Mouse (Mus musculus): ENCODE measurements around the gene Syt5. TPM values are rescaled to one million over a fixed set of nuclear protein-coding genes. Genes with fewer than 3 reads are reported as not detected.
A peak's percentile ranks its signal among the peaks of the same experiment; 100 is the strongest.
"Not testable (repeated sequence)": the region's sequence is repeated elsewhere in the genome, so short reads cannot be mapped to it uniquely, and the experiment has no call there.

Syt5 gene
- 3.0 and 8.7 TPM in 2 replicates for total RNA-seq (2012; rRNA removed)

DNA sequence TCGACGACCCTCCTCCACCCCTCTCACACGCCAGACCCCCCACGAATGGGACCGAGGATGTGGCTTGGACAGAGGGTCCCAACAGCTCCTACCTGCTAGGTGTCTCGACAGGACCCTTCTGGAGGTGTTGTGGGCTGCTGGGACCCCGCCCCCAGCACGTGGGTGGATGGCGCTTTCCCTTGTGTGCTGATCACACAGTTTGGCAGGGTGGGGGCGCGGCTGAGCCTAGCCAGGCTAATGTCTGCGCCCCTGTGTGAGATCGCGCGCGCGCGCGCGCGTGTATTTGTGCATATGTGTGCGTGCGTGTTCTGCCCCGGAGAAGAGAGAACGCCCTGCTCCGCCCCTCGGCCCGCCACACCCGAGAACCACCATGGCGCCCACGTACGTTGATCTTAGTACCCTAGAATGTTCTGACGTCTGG is at the start of gene Syt5:
Gene Syt5 (minus strand): TSS at position 321 of the 421 bp plus-strand sequence.
- no peak within 1 kb of the TSS for H3K27ac ChIP-seq (ENCODE audit: insufficient read depth, low read depth, low read length, poor library complexity, severe bottlenecking)
- DNase-seq (ENCODE audit: low read depth, low spot score) = no peak
- H3K4me1 ChIP-seq (ENCODE audit: control insufficient read depth in 2 of 2, insufficient read depth in 2 of 2, low read length in 2 of 2, poor library complexity in 1 of 2) = peaks cover 0 to 9% of the 10 kb centered on the region in 2 experiments; a peak in 1 of 4 replicates
- no peaks in the 10 kb centered on the region for H3K36me3 ChIP-seq (ENCODE audit: control insufficient read depth, insufficient read depth, low read length, poor library complexity, severe bottlenecking)
- H3K4me3 ChIP-seq (ENCODE audit: insufficient read depth in 1 of 2, low read depth in 1 of 2, low read length in 2 of 2, poor library complexity in 1 of 2, severe bottlenecking in 1 of 2) = peak within 1 kb of the TSS; percentile 19 to 44
- in situ Hi-C loops (cut with MboI; ENCODE audit: low sequenced_read_pairs in 2 of 2, unreplicated experiment in 2 of 2) = loop anchor here in 1 of 2 experiments (10.0 kb wide), 1 partner anchor 368 kb away; the partner anchor contains the start of gene Zfp628
- peak within 1 kb of the TSS; percentile 51; the same call in 1 of the 2 replicates for H3K9ac ChIP-seq (ENCODE audit: insufficient read depth, low read depth, low read length, poor library complexity, severe bottlenecking)
- TF ChIP-seq ZC3H11A (IDR thresholded peaks at IDR 0.05; ENCODE audit: borderline replicate concordance, low read depth, low read length) (no peak), ZNF384 (IDR thresholded peaks at IDR 0.05; ENCODE audit: low read depth, low read length) (no peak), CHD2 (IDR thresholded peaks at IDR 0.05; ENCODE audit: low read depth, low read length) (no peak), MAFK (IDR thresholded peaks at IDR 0.05; ENCODE audit: insufficient read depth, low read depth, low read length) (no peak), HCFC1 (IDR thresholded peaks at IDR 0.05; ENCODE audit: borderline replicate concordance, insufficient read depth, low read length) (no peak)
- no peaks in the 10 kb centered on the region for H3K9me3 ChIP-seq (ENCODE audit: control insufficient read depth, insufficient read depth, low read depth, low read length)

- H3K4me3 ChIP-seq (ENCODE audit: insufficient read depth in 1 of 2, low read depth in 1 of 2, low read length in 2 of 2, poor library complexity in 1 of 2, severe bottlenecking in 1 of 2); DNase-seq (ENCODE audit: low read depth, low spot score); H3K9me3 ChIP-seq (ENCODE audit: control insufficient read depth, insufficient read depth, low read depth, low read length); in situ Hi-C loops (cut with MboI; ENCODE audit: low sequenced_read_pairs in 2 of 2, unreplicated experiment in 2 of 2); H3K9ac ChIP-seq (ENCODE audit: insufficient read depth, low read depth, low read length, poor library complexity, severe bottlenecking); H3K27ac ChIP-seq (ENCODE audit: insufficient read depth, low read depth, low read length, poor library complexity, severe bottlenecking); H3K36me3 ChIP-seq (ENCODE audit: control insufficient read depth, insufficient read depth, low read length, poor library complexity, severe bottlenecking); H3K4me1 ChIP-seq (ENCODE audit: control insufficient read depth in 2 of 2, insufficient read depth in 2 of 2, low read length in 2 of 2, poor library complexity in 1 of 2): not testable (repeated sequence)
These were observed 49.7 kb upstream of the Syt5 start for GRCm38 (mm10) chr7:4597046-4597445.

DNA sequence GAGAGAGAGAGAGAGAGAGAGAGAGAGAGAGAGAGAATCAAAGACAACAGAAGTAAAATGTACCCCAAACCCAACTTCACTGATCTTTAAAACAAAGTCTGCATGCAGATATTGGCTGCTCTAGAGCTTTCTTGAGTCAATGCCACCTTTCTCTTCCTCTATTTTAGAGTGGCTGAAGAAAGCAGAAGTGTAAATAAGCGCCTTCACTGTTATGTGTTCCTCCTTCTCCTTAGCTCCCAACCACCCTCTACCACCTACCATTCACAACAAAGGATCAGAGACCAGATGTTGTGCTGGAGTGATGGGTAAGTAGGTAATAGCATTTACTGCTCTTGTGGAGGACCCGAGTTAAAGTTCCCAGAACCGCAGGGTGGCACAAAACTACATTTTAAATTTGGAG is 34.1 kb upstream of the Syt5 start:
- H3K9me3 ChIP-seq (ENCODE audit: control insufficient read depth, insufficient read depth, low read depth, low read length); in situ Hi-C loops (cut with MboI; ENCODE audit: low sequenced_read_pairs in 2 of 2, unreplicated experiment in 2 of 2); H3K9ac ChIP-seq (ENCODE audit: insufficient read depth, low read depth, low read length, poor library complexity, severe bottlenecking); H3K27ac ChIP-seq (ENCODE audit: insufficient read depth, low read depth, low read length, poor library complexity, severe bottlenecking); H3K36me3 ChIP-seq (ENCODE audit: control insufficient read depth, insufficient read depth, low read length, poor library complexity, severe bottlenecking); DNase-seq (ENCODE audit: low read depth, low spot score); H3K4me1 ChIP-seq (ENCODE audit: control insufficient read depth in 2 of 2, insufficient read depth in 2 of 2, low read length in 2 of 2, poor library complexity in 1 of 2); H3K4me3 ChIP-seq (ENCODE audit: insufficient read depth in 1 of 2, low read depth in 1 of 2, low read length in 2 of 2, poor library complexity in 1 of 2, severe bottlenecking in 1 of 2): not testable (repeated sequence)

- H3K4me3 ChIP-seq (ENCODE audit: insufficient read depth in 1 of 2, low read depth in 1 of 2, low read length in 2 of 2, poor library complexity in 1 of 2, severe bottlenecking in 1 of 2); DNase-seq (ENCODE audit: low read depth, low spot score); H3K9me3 ChIP-seq (ENCODE audit: control insufficient read depth, insufficient read depth, low read depth, low read length); H3K4me1 ChIP-seq (ENCODE audit: control insufficient read depth in 2 of 2, insufficient read depth in 2 of 2, low read length in 2 of 2, poor library complexity in 1 of 2); in situ Hi-C loops (cut with MboI; ENCODE audit: low sequenced_read_pairs in 2 of 2, unreplicated experiment in 2 of 2); H3K9ac ChIP-seq (ENCODE audit: insufficient read depth, low read depth, low read length, poor library complexity, severe bottlenecking); H3K36me3 ChIP-seq (ENCODE audit: control insufficient read depth, insufficient read depth, low read length, poor library complexity, severe bottlenecking); H3K27ac ChIP-seq (ENCODE audit: insufficient read depth, low read depth, low read length, poor library complexity, severe bottlenecking): not testable (repeated sequence)
These were observed 25.0 kb upstream of the Syt5 start for GRCm38 (mm10) chr7:4572361-4572760.

DNA sequence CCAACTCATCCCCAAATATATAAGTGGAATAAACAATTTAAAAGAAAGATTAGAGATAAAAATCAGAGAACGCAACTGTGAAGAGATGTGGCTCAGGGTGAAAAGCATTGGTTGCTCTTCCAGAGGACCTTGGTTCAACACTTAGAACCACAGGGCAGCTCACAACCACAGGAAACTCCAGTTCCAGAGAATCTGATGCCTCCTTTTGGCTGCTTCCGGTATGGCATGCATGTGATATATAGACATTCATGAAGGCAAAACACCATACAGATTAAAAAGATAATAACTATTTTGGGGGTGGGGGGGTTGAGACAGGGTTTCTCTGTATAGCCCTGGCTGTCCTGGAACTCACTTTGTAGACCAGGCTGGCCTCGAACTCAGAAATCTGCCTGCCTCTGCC is 15.3 kb upstream of the Syt5 start:
- Histone ChIP-seq H3K9ac (ENCODE audit: insufficient read depth, low read depth, low read length, poor library complexity, severe bottlenecking) (no peak overlapping the region), H3K27ac (ENCODE audit: insufficient read depth, low read depth, low read length, poor library complexity, severe bottlenecking) (no peak overlapping the region), H3K4me1 (ENCODE audit: control insufficient read depth in 2 of 2, insufficient read depth in 2 of 2, low read length in 2 of 2, poor library complexity in 1 of 2) (no peaks in the 10 kb centered on the region), H3K4me3 (ENCODE audit: insufficient read depth in 1 of 2, low read depth in 1 of 2, low read length in 2 of 2, poor library complexity in 1 of 2, severe bottlenecking in 1 of 2) (no peak overlapping the region), H3K9me3 (ENCODE audit: control insufficient read depth, insufficient read depth, low read depth, low read length) (no peaks in the 10 kb centered on the region), H3K36me3 (ENCODE audit: control insufficient read depth, insufficient read depth, low read length, poor library complexity, severe bottlenecking) (no peaks in the 10 kb centered on the region)
- in situ Hi-C loops (cut with MboI; ENCODE audit: low sequenced_read_pairs in 2 of 2, unreplicated experiment in 2 of 2) = no loop called here
- TF ChIP-seq CHD2 (IDR thresholded peaks at IDR 0.05; ENCODE audit: low read depth, low read length) (no peak), ZC3H11A (IDR thresholded peaks at IDR 0.05; ENCODE audit: borderline replicate concordance, low read depth, low read length) (no peak), ZNF384 (IDR thresholded peaks at IDR 0.05; ENCODE audit: low read depth, low read length) (no peak), MAFK (IDR thresholded peaks at IDR 0.05; ENCODE audit: insufficient read depth, low read depth, low read length) (no peak), HCFC1 (IDR thresholded peaks at IDR 0.05; ENCODE audit: borderline replicate concordance, insufficient read depth, low read length) (no peak)
- no peak for DNase-seq (ENCODE audit: low read depth, low spot score)
